Mouse (Mus musculus) ZHBTc4 (cell line): ENCODE results near the gene Ascc2.
A peak's percentile ranks its signal among the peaks of the same experiment; 100 is the strongest.
"Not testable (repeated sequence)": the region's sequence is repeated elsewhere in the genome, so short reads cannot be mapped to it uniquely, and the experiment has no call there.

Experiments
- DNase-seq: peaks from one replicate; pipeline ENCODE4 v3.0.0-alpha.2; 2011; ENCODE audit warnings: low read depth, low spot score

The Ascc2 gene

DNA sequence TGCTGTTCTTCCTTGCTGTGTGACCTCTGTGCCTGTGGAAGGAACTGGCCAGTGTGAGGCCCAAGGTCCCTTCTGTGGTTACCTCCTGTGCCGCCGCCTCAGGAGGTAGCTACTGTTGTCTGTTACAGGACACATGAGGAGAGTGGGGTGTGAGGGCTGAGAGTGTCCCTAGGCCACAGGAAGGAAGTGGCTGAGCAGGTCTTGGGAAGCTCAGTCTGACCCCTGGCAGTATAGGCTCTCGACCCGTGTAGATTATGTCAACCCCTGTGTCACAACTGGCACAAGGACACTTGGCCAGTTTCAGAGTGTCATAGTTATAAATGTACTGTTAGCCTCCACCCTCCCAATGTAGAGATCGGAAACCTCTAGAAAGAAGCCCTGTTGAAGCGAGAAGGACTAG, 46.0 kb downstream of the Ascc2 start:
- DNase-seq, result no peak

GRCm38 (mm10) chr11:4684186-4684585, 46.6 kb downstream of the Ascc2 start:
- DNase-seq, result no peak

GRCm38 (mm10) chr11:4685071-4685470, 47.5 kb downstream of the Ascc2 start:
- DNase-seq, result no peak

GRCm38 (mm10) chr11:4685510-4685909, 48.0 kb downstream of the Ascc2 start:
- no peak for DNase-seq

DNA sequence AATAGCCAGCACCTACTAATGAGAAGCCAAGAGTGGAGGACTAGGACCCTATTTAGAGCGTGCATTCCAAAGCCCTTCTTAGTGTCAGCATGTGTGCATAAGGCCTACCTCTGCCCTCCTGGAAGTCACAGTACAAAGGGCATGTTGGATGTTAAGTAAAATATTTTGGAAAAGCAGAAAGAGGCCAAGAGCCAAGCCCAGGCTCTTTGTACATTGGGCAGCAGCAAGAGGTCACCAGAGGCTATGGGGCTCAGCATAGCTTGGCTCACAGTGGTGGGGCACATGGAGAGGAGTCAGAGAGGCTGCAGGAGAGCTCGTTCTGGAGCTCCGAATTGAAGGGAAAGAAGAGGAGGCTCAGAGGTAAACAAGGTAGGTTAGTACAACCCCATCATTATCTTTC, 49.5 kb downstream of the Ascc2 start:
- no peak for DNase-seq

- DNase-seq, result no peak
Measured at GRCm38 (mm10) chr11:4687874-4688273, 50.3 kb downstream of the Ascc2 start.

DNA sequence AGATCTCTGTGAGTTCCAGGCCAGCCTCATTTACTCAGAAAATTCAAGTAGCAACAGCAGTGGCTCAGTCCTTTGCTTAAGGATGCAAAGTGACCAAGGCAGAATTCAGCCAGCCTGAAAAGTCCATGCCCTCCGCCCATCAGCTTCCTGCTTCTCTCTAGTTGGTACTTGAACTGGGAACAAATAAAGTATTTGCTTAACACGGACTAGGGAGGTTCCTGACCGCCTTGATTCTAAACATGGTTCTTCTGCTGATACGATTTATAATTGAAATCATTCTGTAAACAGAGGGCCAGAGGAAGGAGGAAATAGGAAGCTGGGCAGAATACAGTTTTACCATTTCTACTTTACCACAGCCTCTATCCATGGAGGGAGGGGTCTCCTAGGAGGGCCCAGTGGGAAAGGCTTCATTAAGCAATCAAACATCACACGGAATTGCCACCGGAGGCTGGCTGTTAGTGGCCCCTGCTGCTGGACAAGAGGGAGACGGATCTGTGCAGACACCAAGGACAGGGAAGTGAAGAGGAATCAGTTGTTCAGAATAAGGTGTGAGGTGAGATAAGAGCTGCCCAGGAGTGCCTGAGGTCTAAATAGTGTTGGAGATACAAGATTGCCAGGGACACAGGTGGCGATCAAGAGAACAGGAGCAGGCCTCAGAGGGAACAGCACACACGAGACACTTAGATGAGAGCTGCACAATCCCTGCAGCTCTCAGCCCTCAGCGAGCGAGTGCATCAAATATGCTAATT, 51.3 kb downstream of the Ascc2 start:
- no peak for DNase-seq

GRCm38 (mm10) chr11:4690353-4690752, 52.8 kb downstream of the Ascc2 start:
- peak; percentile 96 for DNase-seq

- peak; percentile 32 for DNase-seq
Measured at GRCm38 (mm10) chr11:4691213-4691612, 53.7 kb downstream of the Ascc2 start.

- no peak for DNase-seq
Measured at GRCm38 (mm10) chr11:4692162-4692561, 54.6 kb downstream of the Ascc2 start.

DNA sequence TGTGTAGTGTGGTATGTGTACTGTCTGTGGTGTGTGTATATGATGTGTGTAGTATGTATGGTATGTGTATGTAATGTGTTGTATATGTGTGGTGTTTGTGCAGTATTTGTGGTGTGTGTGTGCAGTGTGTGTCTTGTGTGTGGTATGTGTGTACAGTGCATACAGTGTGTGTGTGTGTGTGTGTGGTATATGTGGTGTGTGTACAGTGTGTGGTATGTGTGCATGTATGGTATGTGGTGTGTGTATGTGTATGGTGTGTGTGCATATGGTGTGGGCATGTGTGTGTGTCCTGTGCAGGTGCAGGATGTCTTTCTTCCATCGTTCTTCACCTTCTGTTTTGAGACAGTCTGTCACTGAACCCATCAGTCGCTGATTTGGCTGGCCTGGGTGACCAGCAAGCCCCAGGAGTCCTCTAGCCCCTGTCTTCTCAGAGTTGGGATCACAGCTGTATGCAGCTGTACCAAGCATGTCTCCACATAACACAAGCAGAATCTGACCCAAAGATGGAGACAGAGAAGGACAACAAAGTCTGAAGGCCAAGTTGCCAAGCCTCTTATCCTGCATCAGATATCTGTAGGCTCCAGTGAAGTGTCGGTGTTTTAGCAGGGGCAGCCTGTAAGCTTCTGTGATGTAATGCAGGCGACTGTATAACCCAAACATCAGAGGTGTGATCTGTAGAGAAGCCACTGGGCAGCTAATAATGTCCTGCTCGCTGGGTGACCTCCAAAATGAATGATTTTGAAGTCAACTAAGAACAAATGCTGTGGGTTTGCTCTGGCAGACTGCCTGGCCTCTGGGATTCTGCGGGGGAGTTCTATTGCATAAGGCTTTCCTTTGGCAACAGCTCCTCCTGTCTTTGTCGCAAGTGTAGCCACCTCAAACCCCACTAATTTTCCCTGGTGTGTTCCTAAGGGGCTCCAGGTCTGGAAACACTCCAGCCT, 59.8 kb downstream of the Ascc2 start:
- no peak for DNase-seq

DNA sequence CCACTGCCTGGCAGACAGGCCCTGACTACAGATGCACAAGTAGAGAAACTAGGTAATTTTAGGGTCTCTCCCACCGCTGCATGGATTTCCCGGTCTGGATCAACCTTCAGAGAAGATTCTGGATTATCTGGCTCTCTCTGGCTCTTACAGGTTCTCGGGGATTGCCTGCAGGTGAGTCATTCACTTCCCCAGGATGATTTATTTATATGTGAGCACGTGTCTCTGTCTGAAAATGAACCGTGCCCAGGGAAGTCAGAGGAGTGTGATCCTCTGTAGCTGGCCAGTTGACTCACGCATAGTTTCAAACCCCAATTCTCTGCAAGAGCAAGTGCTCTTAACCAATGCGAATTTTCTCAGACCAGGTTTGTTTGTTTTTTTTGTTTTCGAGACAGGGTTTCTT, 63.2 kb downstream of the Ascc2 start:
- DNase-seq, result no peak

GRCm38 (mm10) chr11:4703688-4704071, 66.1 kb downstream of the Ascc2 start:
- DNase-seq, result no peak

GRCm38 (mm10) chr11:4704072-4704964, 66.8 kb downstream of the Ascc2 start, which contains the start of the genes Uqcr10 and Zmat5:
Uqcr10 (minus strand) TSS chr11:4704342.
Zmat5 (plus strand) TSS chr11:4704678.
- peak; percentile 97 for DNase-seq

- DNase-seq, result peak; percentile 71
Measured at GRCm38 (mm10) chr11:4705178-4705577, 67.6 kb downstream of the Ascc2 start.

GRCm38 (mm10) chr11:4710188-4710587, 72.6 kb downstream of the Ascc2 start:
- DNase-seq, result not testable (repeated sequence)

DNA sequence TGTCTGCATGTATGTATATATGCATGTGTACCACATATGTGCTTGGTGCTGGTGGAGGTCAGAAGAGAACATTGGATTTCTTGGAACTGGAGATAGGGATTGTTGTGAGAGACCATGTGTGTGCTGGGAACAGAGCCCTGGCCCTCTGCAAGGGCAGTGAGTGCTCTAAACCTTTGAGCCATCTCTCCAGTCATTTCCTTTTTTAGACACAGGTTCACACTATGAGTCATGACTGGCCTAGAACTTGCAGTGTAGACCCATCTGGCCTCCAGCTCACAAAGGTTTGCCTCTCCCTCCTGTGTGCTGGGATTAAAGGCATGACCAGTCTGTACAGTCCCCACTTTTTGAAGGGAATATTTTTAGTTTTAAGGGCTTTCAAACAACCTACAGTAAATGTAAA, 75.3 kb downstream of the Ascc2 start:
- DNase-seq, result no peak

DNA sequence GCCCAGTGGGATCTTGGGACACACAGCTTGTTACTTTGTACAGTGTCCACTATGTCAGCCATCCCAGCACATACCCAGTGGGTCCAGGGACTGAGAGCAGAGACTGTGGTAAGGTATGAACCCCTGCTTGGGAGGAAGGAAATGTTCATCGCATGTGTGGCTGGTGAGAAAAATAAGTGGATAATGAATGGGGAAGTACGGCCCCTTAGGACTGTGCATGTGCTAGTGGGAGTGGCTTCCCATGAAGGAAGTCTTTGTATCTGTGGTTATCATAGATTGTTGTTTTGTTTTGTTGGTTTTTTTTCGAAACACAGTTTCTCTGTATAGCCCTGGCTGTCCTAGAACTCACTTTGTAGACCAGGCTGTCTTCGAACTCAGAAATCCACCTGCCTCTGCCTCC, 77.2 kb downstream of the Ascc2 start:
- no peak for DNase-seq

DNA sequence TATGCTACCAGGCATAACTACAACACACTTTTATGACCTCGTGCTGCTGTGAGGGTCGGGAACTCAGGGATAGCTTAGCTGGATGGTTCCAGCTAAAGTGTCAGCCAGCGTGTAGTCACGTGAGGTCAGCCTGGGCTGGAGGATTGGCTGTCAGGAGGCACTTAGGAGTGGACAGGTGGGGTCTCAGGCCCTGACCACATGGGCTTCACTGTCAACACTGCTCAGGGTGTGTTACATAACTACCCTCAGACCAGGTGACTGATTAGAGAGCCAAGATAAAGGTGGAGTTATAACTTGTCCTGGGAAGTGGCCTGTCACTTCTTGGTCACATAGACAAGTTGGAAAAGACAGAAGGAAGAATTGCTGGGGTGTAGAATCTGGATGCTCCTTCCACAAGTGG, 78.0 kb downstream of the Ascc2 start:
- DNase-seq, result no peak

DNA sequence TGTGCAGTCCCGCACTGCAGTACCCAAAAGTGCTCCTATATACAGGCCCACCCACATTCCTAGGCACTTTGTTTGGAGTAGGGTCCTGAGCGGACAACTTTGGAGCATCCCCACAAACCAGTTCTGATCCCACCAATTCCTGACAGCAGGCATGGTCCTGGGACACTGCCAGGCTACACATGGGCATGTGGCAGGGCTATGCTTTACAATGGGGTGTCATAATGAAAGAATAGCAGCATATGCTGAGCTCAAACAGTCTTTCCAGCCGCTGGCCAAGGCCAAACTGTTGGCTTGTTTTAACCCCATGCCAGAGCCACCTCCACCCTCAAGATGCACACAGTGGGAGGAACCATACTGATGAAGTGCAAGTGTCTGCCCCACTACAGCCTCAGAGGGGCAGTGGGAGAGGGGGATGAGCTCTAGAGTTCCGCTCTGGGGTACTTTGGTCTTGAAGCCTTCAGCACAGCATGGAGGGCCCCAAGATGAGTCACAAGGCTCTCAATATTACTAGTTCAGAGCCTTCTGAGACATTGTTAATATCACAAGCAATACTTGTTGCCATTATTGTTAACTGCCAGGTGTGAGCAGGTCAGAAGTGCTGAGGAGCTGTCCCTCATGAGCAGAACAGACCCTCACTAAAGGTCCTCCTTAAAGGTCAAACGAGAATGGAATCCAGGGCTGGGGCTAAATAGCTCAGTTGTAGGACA, 79.1 kb downstream of the Ascc2 start:
- no peak for DNase-seq

- no peak for DNase-seq
Measured at GRCm38 (mm10) chr11:4718548-4718947, 81.0 kb downstream of the Ascc2 start.
